Mouse (Mus musculus) lung, embryonic 16.5 days (tissue): ENCODE results near the gene Trim14. TPM values are rescaled to one million over a fixed set of nuclear protein-coding genes. Genes with fewer than 3 reads are reported as not detected.

Experiments
- ATAC-seq: fragments of 200-750 bp; cut with Nextera tagmentation; 2 replicates; pipeline ENCODE4 v1.8.0; 2017; ENCODE audit warnings: low read depth, mild to moderate bottlenecking, moderate library complexity
- H3K27ac ChIP-seq: fragments of 300-500 bp; sonication (generic); 2 replicates; pipeline ENCODE4 v1.5.1; 2014; ENCODE audit warnings: mild to moderate bottlenecking, control low read depth, low read length
- H3K27me3 ChIP-seq: fragments of 300-500 bp; sonication (generic); 2 replicates; pipeline ENCODE4 v1.6.1; 2014; ENCODE audit warnings: low read depth, low read length, mixed read lengths; ENCODE audit not compliant: control insufficient read depth, insufficient read depth
- H3K36me3 ChIP-seq: fragments of 300-500 bp; sonication (generic); 2 replicates; pipeline ENCODE4 v1.6.1; 2014; ENCODE audit warnings: low read length; ENCODE audit not compliant: control insufficient read depth, insufficient read depth
- H3K4me1 ChIP-seq: fragments of 300-500 bp; sonication (generic); replicated peaks from 2 replicates; pipeline ENCODE4 v1.6.1; 2014; ENCODE audit warnings: low read length, mixed read lengths; ENCODE audit not compliant: control insufficient read depth, insufficient read depth
- H3K4me2 ChIP-seq: fragments of 300-500 bp; sonication (generic); 2 replicates; pipeline ENCODE4 v1.6.1; 2014; ENCODE audit warnings: low read depth, low read length, control low read depth
- H3K4me3 ChIP-seq: fragments of 300-500 bp; sonication (generic); 2 replicates; pipeline ENCODE4 v1.5.1; 2014; ENCODE audit warnings: mild to moderate bottlenecking, low read length, control low read depth
- H3K9ac ChIP-seq: fragments of 300-500 bp; sonication (generic); 2 replicates; pipeline ENCODE4 v1.6.1; 2014; ENCODE audit warnings: low read length, control low read depth
- H3K9me3 ChIP-seq: fragments of 300-500 bp; sonication (generic); 2 replicates; pipeline ENCODE4 v1.6.1; 2016; ENCODE audit warnings: low read length; ENCODE audit not compliant: control insufficient read depth
- WGBS: fragments of 180-500 bp; shearing (Covaris S2); extraction: QIAGEN DNeasy Blood & Tissue Kit; methylation state at CpG from one replicate; pipeline ENCODE4 v1.1.7; 2014; 5-methylcytosine and 5-hydroxymethylcytosine counted together
- polyA plus RNA-seq: library from polyadenylated mRNA; unstranded; fragments of >200 nt; fragmentation: Nextera tagmentation; extraction: Ambion mirVana; gene quantifications from 2 replicates; pipeline ENCODE4 v1.2.1, GENCODE M21; 2015

Gene Trim14
- polyA plus RNA-seq, 1 experiment from 2014 or later = 3.4 TPM

DNA sequence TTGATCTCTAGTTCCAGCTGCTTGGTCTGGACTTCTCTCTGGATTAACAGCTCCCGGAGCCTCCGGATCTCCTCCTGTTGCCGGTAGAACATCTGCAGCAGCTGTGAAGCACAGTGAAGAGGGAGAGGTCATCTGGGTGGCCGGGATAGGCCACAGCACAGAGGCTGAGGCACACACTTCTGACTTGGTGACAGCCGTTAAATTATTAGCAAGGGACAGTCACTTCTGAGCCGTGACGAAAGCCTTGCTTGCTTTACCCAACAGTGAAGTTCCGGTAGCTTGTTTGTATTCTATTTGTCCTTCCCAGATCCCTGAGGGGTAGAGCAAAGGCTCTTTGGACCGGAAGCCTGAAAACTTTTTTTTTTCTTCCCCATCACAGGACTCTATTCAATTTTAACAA lies 3.2 kb upstream of the Trim14 start:
- Histone ChIP-seq H3K9me3 (no peaks in the 10 kb centered on the region), H3K9ac (no peak overlapping the region), H3K4me3 (no peak overlapping the region), H3K27me3 (peaks cover 30% of the 10 kb centered on the region), H3K4me2 (no peak overlapping the region), H3K4me1 (peaks cover 9% of the 10 kb centered on the region), H3K36me3 (no peaks in the 10 kb centered on the region), H3K27ac (no peak overlapping the region)
- WGBS = 49% methylated on average over 9 of the region's 9 CpGs
- ATAC-seq = no peak

DNA sequence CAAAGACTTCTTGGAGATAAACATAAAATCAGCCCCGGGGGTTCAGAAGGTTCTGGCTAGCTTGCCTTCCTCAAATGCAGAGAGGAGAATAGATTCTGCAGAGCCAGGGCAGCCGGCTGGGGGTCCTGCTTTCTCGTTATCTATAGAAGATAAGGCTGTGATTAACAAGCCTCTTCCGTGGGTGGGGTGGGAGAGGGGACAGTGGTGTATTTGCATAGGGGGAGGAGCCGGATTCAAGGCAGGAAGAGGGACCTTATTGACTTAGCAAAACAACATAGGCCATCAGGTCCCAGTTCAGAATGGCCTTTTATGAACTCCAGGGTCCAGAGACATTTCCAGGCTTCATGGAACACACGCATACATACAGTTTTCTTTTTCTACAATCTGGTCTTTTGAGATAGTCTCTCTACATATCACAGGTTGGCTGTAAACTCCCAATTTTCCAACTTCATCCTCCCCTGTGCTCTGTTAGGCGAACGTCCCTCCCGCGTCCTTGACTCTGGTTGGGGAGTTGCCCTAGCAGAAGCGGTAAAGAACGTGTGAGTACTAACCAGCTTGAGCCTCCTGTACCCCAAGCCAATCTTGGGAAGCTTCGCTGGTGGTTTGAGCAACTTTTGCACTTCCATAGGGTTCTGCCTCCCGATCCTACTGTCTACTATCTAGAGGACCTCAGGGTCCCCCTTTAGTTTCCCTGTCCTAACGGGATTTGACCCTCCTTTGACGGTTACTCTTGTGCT lies 679 bp downstream of the Trim14 start:
- ATAC-seq = no peak

DNA sequence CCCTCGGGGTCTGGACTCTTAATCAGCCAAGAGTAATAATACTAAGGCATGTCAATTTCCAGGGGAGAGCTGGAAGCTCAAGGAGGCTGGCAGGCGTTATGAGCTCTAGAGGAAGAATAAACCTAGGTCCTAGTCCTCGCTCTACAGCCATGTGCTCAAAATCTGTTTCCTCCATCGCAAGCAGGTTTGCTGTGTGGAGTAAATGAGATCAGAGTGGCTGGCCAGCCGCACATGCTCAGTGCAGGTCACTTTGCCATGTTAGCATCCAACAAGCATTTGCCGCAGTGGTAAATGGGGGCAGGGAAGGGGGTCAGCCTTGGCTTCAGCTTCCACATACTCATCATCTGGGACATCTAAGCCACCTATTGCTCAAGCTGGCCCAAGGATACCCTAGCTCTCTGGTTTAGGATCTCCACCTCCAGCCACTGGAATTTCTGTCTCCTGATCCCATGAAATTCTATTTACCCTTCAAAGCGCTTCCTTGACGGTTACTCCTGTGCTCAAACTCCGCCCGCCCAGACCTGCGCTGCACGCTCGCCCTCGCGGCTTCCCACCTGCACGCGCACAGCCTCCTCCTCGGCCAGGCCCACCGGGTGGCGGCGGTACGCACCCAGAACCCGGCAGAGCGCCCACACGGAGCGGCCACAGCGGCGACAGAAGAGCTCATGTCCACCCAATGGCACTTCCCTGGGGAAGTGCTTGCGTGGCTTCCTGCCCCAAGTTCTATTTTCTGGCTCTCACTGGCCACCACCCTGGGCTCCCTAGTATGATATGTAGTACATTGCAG lies 1.8 kb downstream of the Trim14 start:
- peak overlapping the region; percentile 50 for H3K4me2 ChIP-seq
- H3K4me1 ChIP-seq = peaks cover 9% of the 10 kb centered on the region
- peaks cover 37% of the 10 kb centered on the region for H3K27me3 ChIP-seq
- ATAC-seq = no peak
- H3K9me3 ChIP-seq = no peaks in the 10 kb centered on the region
- H3K4me3 ChIP-seq = peak overlapping the region; percentile 32
- H3K36me3 ChIP-seq = no peaks in the 10 kb centered on the region
- no peak overlapping the region for H3K9ac ChIP-seq
- H3K27ac ChIP-seq = no peak overlapping the region
- 10% methylated on average over 29 of the region's 29 CpGs for WGBS

More for the DNA sequence above, 679 bp downstream of the Trim14 start:
- Histone ChIP-seq H3K4me2 (peak overlapping the region; percentile 61), H3K4me3 (peak overlapping the region; percentile 71), H3K9ac (peak overlapping the region; percentile 61), H3K4me1 (peaks cover 9% of the 10 kb centered on the region), H3K9me3 (no peaks in the 10 kb centered on the region), H3K27ac (no peak overlapping the region), H3K36me3 (no peaks in the 10 kb centered on the region), H3K27me3 (peaks cover 37% of the 10 kb centered on the region)
- WGBS = 7% methylated on average over 16 of the region's 16 CpGs

DNA sequence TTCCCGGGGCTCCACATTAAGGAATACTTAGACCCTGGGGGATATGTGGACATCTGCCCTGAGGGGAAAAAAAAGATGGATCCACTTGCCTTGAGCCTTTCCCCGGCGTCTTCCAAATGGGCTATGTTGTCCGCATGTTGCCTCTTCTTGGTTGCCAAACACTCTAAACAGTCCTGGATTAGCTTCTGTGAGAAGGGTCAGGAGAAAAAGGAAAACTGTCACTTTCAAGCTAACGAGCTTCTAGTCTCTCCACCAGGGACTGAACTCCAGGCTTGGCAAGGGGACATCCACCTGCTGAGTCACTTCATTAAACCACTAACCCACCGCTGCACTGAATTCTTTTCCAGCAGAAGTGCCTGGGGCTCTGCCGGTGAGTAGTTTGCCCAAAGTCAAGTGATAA lies 3.0 kb downstream of the Trim14 start:
- ATAC-seq = no peak
- no peak overlapping the region for H3K4me3 ChIP-seq
- H3K9ac ChIP-seq = no peak overlapping the region
- peaks cover 9% of the 10 kb centered on the region for H3K4me1 ChIP-seq
- WGBS = 77% methylated on average over 7 of the region's 7 CpGs
- H3K27me3 ChIP-seq = peaks cover 33% of the 10 kb centered on the region
- H3K4me2 ChIP-seq = no peak overlapping the region
- no peaks in the 10 kb centered on the region for H3K9me3 ChIP-seq
- H3K36me3 ChIP-seq = no peaks in the 10 kb centered on the region
- no peak overlapping the region for H3K27ac ChIP-seq

DNA sequence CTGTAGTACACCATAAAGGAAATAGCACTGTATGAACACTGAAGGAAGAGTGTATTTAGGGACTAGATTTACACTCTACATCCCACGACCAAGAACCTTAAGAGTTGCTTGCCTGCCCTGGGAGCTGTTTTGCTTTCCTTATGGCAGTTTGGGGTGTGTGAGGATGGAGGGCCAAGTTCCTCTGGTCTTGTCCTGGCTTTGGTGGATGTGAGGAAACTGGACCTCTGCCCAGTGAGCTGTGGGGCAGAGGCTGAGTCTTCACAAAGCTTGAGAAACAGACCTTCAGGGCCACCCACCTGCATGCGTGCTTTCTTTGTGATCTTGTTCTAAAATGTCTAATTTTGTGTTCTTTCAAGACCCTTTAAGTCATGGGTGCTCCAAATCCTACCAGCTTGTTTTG lies 3.4 kb downstream of the Trim14 start:
- no peaks in the 10 kb centered on the region for H3K36me3 ChIP-seq
- H3K27ac ChIP-seq = no peak overlapping the region
- 70% methylated on average over 2 of the region's 2 CpGs for WGBS

DNA sequence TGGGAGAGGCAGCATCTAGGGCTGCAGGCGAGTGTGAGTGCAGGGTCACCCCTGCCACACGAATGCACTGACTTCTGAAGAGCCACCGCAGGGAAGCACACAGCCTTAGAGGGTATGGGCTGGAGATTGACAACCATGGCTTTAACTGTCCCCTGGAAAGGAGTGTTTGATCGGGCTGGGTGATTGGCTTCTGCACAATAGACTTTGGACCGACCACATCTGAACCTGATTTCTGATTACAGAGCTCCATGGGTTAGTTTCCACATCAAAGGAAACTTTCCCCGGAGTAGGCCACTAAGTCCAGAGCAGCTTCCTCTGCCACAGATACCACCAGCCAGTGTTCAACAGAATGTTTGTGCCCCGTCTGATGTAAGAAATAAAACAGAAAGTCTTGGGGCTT lies 6.2 kb downstream of the Trim14 start:
- ATAC-seq = no peak
- Histone ChIP-seq H3K9me3 (no peaks in the 10 kb centered on the region), H3K27me3 (peaks cover 13% of the 10 kb centered on the region), H3K4me3 (no peak overlapping the region), H3K27ac (no peak overlapping the region), H3K36me3 (no peaks in the 10 kb centered on the region), H3K4me2 (no peak overlapping the region), H3K9ac (no peak overlapping the region), H3K4me1 (peaks cover 5% of the 10 kb centered on the region)
- WGBS = 68% methylated on average over 7 of the region's 7 CpGs

More for the DNA sequence above, 3.4 kb downstream of the Trim14 start:
- Histone ChIP-seq H3K9ac (no peak overlapping the region), H3K4me2 (no peak overlapping the region), H3K4me3 (no peak overlapping the region), H3K27me3 (peaks cover 32% of the 10 kb centered on the region), H3K9me3 (no peaks in the 10 kb centered on the region), H3K4me1 (peaks cover 9% of the 10 kb centered on the region)
- no peak for ATAC-seq

DNA sequence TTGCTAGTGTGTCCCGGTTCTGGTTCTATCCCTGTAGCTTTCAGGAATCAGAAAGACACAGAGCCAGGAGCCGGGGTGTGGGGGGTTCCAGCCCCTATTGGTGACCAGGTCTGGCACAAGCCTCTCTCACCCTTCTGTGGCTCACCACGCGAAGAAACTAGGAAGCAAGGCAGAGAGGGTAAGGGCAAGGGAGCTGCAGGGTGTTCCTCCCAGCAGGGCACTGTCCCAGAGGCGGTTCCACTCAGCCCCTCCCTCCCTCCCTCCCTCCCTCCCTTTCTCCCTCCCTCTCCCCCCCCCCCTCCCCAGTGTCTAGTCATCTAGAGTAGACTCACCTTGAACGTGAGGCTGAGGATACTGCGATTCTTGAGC lies 8.4 kb downstream of the Trim14 start:
- ATAC-seq = peak; percentile 82
- Histone ChIP-seq H3K27ac (no peak overlapping the region), H3K4me2 (peak overlapping the region; percentile 77), H3K4me1 (no peaks in the 10 kb centered on the region; the same call in 1 of the 2 replicates), H3K9ac (peak overlapping the region; percentile 64), H3K9me3 (no peaks in the 10 kb centered on the region), H3K27me3 (no peaks in the 10 kb centered on the region), H3K36me3 (no peaks in the 10 kb centered on the region), H3K4me3 (peak overlapping the region; percentile 49)
- WGBS = 4% methylated on average over 4 of the region's 7 CpGs

DNA sequence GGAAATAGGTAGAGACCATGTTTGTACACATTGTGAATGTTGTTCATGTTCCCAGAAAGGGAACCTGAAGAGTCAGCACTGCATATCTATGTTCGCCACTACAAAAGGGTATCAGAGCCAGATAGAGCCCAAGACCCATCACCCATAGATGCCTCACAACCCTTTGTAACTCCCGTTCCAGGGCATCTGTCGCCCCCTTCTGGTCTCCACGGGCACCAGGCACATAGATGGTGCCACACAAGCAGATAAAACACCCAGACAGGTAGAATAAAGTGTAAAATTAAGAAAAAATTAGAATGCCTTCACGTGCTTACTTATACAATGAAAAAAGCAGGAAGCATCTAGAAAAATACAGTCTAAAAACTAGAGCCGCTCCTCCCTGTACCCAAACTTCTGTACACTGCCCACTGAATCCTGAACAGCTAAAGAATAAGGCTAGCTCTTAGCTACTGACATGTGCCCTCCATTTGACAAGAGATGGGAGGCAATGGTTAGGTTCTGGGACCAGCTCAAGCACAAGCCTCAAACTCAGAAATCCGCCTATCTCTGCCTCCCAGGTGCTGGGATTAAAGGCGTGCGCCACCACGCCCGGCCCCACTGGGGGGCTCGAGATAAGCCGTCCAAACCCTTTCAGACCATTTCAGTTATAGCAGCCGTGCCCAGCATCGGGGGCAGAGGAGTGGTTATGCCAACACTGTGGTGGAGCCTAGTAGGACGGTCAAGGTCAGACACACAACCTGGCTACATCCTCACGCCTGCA lies 9.0 kb downstream of the Trim14 start:
- Histone ChIP-seq H3K4me1 (no peaks in the 10 kb centered on the region; the same call in 1 of the 2 replicates), H3K27ac (no peak overlapping the region), H3K36me3 (no peaks in the 10 kb centered on the region), H3K27me3 (no peaks in the 10 kb centered on the region), H3K9ac (peak overlapping the region; percentile 64), H3K4me3 (peak overlapping the region; percentile 49), H3K4me2 (peak overlapping the region; percentile 77), H3K9me3 (no peaks in the 10 kb centered on the region)
- 25% methylated on average over 17 of the region's 17 CpGs for WGBS
- peak; percentile 34 for ATAC-seq

DNA sequence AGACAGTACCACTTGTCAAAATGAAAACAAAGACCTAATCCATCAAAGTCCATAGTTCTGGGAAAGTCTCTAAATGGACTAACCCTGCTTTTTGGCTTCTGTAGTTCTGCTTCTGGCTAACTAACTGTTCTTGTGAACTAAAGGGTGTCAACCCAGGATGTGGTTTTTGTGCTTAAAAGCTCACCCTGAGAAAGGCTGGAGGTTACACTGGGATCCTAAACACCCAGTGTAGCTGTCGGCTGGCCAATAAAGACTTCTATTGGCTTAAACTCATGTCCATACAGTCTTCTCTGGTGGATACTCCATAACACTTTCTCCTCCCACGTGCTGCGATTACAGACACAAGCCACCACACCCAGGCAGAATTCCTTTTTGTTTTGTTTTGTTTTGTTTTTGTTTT lies 9.7 kb downstream of the Trim14 start:
- Histone ChIP-seq H3K4me2 (no peak overlapping the region), H3K9me3 (no peaks in the 10 kb centered on the region), H3K9ac (no peak overlapping the region), H3K4me3 (no peak overlapping the region), H3K36me3 (no peaks in the 10 kb centered on the region), H3K4me1 (no peaks in the 10 kb centered on the region; the same call in 1 of the 2 replicates), H3K27me3 (no peaks in the 10 kb centered on the region), H3K27ac (no peak overlapping the region)
- no peak for ATAC-seq
- WGBS = 81% methylated on average over 3 of the region's 3 CpGs
